Mouse (Mus musculus) kidney, adult 2 months (tissue): ENCODE results near the gene Dqx1. TPM values are rescaled to one million over a fixed set of nuclear protein-coding genes. Genes with fewer than 3 reads are reported as not detected.
A peak's percentile ranks its signal among the peaks of the same experiment; 100 is the strongest.

Experiments used
- DNase-seq: peaks from one replicate; pipeline ENCODE4 v3.0.0; 2021
- H3K27ac ChIP-seq: fragments of 200-500 bp; 2 replicates; pipeline ENCODE4 v1.5.1; 2012; ENCODE audit warnings: low read depth, low read length, control low read depth, inconsistent platforms; ENCODE audit not compliant: insufficient read depth
- H3K27me3 ChIP-seq: fragments of 200-500 bp; replicated peaks from 2 replicates; pipeline ENCODE4 v1.6.1; 2012; ENCODE audit warnings: mild to moderate bottlenecking, moderate library complexity, low read length, inconsistent platforms; ENCODE audit not compliant: control insufficient read depth, insufficient read depth
- H3K36me3 ChIP-seq: fragments of 200-500 bp; 2 replicates; pipeline ENCODE4 v1.6.1; 2012; ENCODE audit warnings: mild to moderate bottlenecking, moderate library complexity, low read length, inconsistent platforms; ENCODE audit not compliant: control insufficient read depth, insufficient read depth
- H3K4me1 ChIP-seq: fragments of 200-500 bp; 2 replicates; pipeline ENCODE4 v1.6.1; 2011; ENCODE audit warnings: low read length; ENCODE audit not compliant: control insufficient read depth, insufficient read depth
- H3K4me3 ChIP-seq: fragments of 200-500 bp; 2 replicates; pipeline ENCODE4 v1.5.1; 2011; ENCODE audit warnings: mild to moderate bottlenecking, low read depth, low read length, control low read depth; ENCODE audit not compliant: insufficient read depth
- CTCF ChIP-seq: fragments of 200-500 bp; conservative IDR thresholded peaks from 2 replicates; pipeline ENCODE4 v1.5.1; 2011; ENCODE audit warnings: low read depth, mild to moderate bottlenecking, control low read depth, low read length, moderate library complexity, mixed read lengths; ENCODE audit not compliant: insufficient read depth, insufficient read length
- POLR2A ChIP-seq: fragments of 200-500 bp; IDR thresholded peaks from one replicate; pipeline ENCODE4 v1.6.1; 2011; ENCODE audit warnings: low read depth, low read length, control low read depth
- WGBS: fragments of 180-500 bp; shearing (Covaris S2); methylation state at CpG from one replicate; pipeline ENCODE4 v1.1.7; 2018; 5-methylcytosine and 5-hydroxymethylcytosine counted together
- polyA plus RNA-seq: library from polyadenylated mRNA; depleted of rRNA; stranded (reverse); fragments of >200 nt; gene quantifications from 2 replicates; pipeline ENCODE4 v1.2.3, GENCODE M21; 2012; rRNA removed

The Dqx1 gene
- polyA plus RNA-seq, 1 experiment = 8.8 TPM

- DNase-seq = peak; percentile 97
- no peaks in the 10 kb centered on the region for H3K27me3 ChIP-seq
- no peaks in the 10 kb centered on the region for H3K36me3 ChIP-seq
- whole genome bisulfite sequencing = 1% methylated on average over 58 of the region's 58 CpGs
- H3K4me1 ChIP-seq = peaks cover 13% of the 10 kb centered on the region; the same call in 1 of the 2 replicates
- peak within 1 kb of the TSS; percentile 97 for H3K4me3 ChIP-seq
- peak within 1 kb of the TSS; percentile 93 for H3K27ac ChIP-seq
- TF ChIP-seq POLR2A (peak; percentile 86), CTCF (peak; percentile 47)
Measured at GRCm38 (mm10) chr6:83115011-83115671, 57.5 kb downstream of the Dqx1 start, which contains the start of gene Mogs. Mogs (plus strand) TSS chr6:83115496.

GRCm38 (mm10) chr6:83115682-83116372 lies 58.2 kb downstream of the Dqx1 start:
- WGBS = 1% methylated on average over 48 of the region's 48 CpGs

DNA sequence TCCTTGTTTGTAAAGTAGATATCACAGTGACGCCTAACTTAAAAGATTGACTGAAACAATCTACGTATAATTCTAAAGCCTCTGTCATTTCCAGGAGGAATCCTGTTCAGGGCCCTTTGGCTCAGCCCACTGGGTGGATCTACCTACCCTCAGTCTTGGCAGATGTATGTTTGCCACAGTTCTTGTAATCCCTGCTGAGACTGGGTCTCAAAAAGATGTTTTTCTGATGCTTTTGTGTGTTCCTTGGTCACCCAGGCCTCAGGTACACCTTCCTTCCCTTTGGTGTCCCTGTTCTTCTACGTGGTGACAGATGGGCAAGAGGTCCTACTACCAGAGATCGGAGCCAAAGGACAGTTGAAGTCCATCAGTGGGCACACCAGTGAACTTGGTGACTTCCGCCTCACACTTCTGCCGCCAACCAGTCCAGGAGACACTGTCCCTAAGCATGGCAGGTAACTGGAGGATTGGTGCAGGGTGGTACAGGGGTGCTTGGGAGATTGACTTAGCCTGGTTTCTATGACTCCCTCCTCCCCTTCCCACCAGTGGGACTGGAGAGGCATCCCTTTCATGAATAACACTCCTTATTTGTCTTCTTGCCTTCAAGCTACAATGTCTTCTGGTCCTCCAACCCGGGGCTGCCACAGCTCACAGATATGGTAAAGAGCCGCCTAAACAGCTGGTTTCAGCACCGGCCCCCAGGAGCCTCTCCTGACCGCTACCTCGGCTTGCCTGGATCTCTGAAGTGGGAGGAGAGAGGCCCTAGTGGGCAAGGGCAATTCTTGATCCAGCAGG lies 58.9 kb downstream of the Dqx1 start:
- H3K27ac ChIP-seq = no peak overlapping the region
- WGBS = 72% methylated on average over 11 of the region's 11 CpGs
- DNase-seq = no peak

More at GRCm38 (mm10) chr6:83115682-83116372, 58.2 kb downstream of the Dqx1 start:
- no peak for DNase-seq
- Histone ChIP-seq H3K4me3 (peak overlapping the region; percentile 97), H3K4me1 (peaks cover 13% of the 10 kb centered on the region; the same call in 1 of the 2 replicates), H3K36me3 (no peaks in the 10 kb centered on the region), H3K27ac (no peak overlapping the region), H3K27me3 (no peaks in the 10 kb centered on the region)
- TF ChIP-seq POLR2A (no peak), CTCF (no peak)

More for the DNA sequence above, 58.9 kb downstream of the Dqx1 start:
- Histone ChIP-seq H3K4me3 (peak overlapping the region; percentile 97; the same call in 1 of the 2 replicates), H3K27me3 (no peaks in the 10 kb centered on the region), H3K36me3 (no peaks in the 10 kb centered on the region), H3K4me1 (peaks cover 13% of the 10 kb centered on the region; the same call in 1 of the 2 replicates)
- TF ChIP-seq CTCF = no peak
- no peak for TF ChIP-seq POLR2A

Other genes with a start within 250 kb of the Dqx1 start
- gene Sema4f, start 118.1 kb upstream of the Dqx1 start, polyA plus RNA-seq = 0.12 and 0.28 TPM in 2 replicates
- 0.16 and 0.22 TPM in 2 replicates for gene M1ap, start 110.9 kb upstream of the Dqx1 start, polyA plus RNA-seq
- 4.3 and 4.5 TPM in 2 replicates for gene Dok1, start 24.4 kb upstream of the Dqx1 start, polyA plus RNA-seq
- gene Loxl3, start 23.7 kb upstream of the Dqx1 start, polyA plus RNA-seq = 3.1 and 3.6 TPM in 2 replicates
- 442 and 596 TPM in 2 replicates for gene Aup1, start 3.3 kb upstream of the Dqx1 start, polyA plus RNA-seq
- gene Htra2, start 2.6 kb upstream of the Dqx1 start, polyA plus RNA-seq = 39.6 and 40.2 TPM in 2 replicates
- gene Tlx2, start 12.4 kb downstream of the Dqx1 start, polyA plus RNA-seq = 0.34 and 0.36 TPM in 2 replicates
- 18.6 and 20.5 TPM in 2 replicates for gene Pcgf1, start 20.0 kb downstream of the Dqx1 start, polyA plus RNA-seq
- gene Lbx2, start 28.5 kb downstream of the Dqx1 start, polyA plus RNA-seq = 1.4 and 2.5 TPM in 2 replicates
- 3.0 and 5.9 TPM in 2 replicates for gene Ccdc142, start 43.8 kb downstream of the Dqx1 start, polyA plus RNA-seq
- 4.3 and 4.4 TPM in 2 replicates for gene Gm42688, start 43.8 kb downstream of the Dqx1 start, polyA plus RNA-seq
- 91.1 and 91.7 TPM in 2 replicates for gene Mrpl53, start 51.2 kb downstream of the Dqx1 start, polyA plus RNA-seq
- gene Mogs, start 57.7 kb downstream of the Dqx1 start, polyA plus RNA-seq = 35.5 and 42.3 TPM in 2 replicates
- 203 and 259 TPM in 2 replicates for gene Wbp1, start 63.7 kb downstream of the Dqx1 start, polyA plus RNA-seq
- 19.0 and 29.8 TPM in 2 replicates for gene Ino80b, start 67.6 kb downstream of the Dqx1 start, polyA plus RNA-seq
- gene Rtkn, start 77.6 kb downstream of the Dqx1 start, polyA plus RNA-seq = 73.6 and 96.1 TPM in 2 replicates
- 4.4 and 4.7 TPM in 2 replicates for gene Wdr54, start 98.6 kb downstream of the Dqx1 start, polyA plus RNA-seq
- 1.4 and 1.6 TPM in 2 replicates for gene 1700003E16Rik, start 98.6 kb downstream of the Dqx1 start, polyA plus RNA-seq
- 93.1 and 117 TPM in 2 replicates for gene Dctn1, start 108.1 kb downstream of the Dqx1 start, polyA plus RNA-seq
- 3.3 TPM in 2 replicates for gene Slc4a5, start 162.0 kb downstream of the Dqx1 start, polyA plus RNA-seq